35 mouse cellular contexts compared by ENCODE assay signal in the genomic region with DNA sequence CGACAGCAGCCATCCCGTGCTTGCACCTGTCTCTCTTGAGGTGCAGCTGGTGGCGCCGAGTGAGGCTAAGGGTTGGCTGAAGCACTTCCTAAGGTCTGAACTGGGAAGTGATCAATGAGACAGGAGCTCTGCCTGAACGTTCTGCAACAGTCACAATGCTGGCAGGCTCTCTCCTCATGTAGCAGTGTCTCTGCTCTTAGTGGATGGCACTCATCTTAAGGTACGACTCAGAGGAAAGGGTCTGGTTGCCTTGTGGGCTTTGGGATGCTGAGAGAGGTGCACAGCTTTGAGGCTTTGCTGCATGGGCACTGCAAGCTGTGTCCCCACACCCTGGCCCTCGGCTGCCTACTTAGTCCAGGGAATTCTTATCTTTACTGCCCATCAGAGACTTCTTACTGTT. TPM values are rescaled to one million over a fixed set of nuclear protein-coding genes. Genes with fewer than 3 reads are reported as not detected.
"Had no signal": no experiment of that assay in that cellular context is flagged by ENCODE, and none has a peak within 500 bp of the region (broad histone marks: within the 10 kb centered on the region; RNA-seq: fewer than 3 reads in every experiment).

No protein-coding gene starts in this region.

- H3K4me2 ChIP-seq: heart, embryonic 12.5 days; heart, embryonic 13.5 days; heart, embryonic 15.5 days; hindbrain, embryonic 12.5 days; hindbrain, embryonic 13.5 days; hindbrain, embryonic 14.5 days; hindbrain, embryonic 15.5 days; intestine, embryonic 15.5 days; kidney, embryonic 15.5 days had no signal

- H3K27ac ChIP-seq: heart, embryonic 13.5 days; heart, embryonic 15.5 days; hindbrain, embryonic 10.5 days; hindbrain, embryonic 12.5 days; hindbrain, embryonic 13.5 days; hindbrain, embryonic 14.5 days; hindbrain, embryonic 15.5 days; hindbrain, postnatal 0 days; intestine, embryonic 15.5 days; kidney, embryonic 15.5 days; kidney, postnatal 0 days; layer of hippocampus, adult 2 months; left cerebral cortex, adult 2 months had no signal

- ATAC-seq: hindbrain, embryonic 16.5 days; hindbrain, postnatal 0 days; inflammation-experienced regulatory T-cells, adult 6 months; intestine, embryonic 15.5 days; intestine, embryonic 16.5 days; intestine, postnatal 0 days had no signal

- H3K9ac ChIP-seq: heart, embryonic 12.5 days; heart, embryonic 13.5 days; heart, embryonic 15.5 days; hindbrain, embryonic 12.5 days; hindbrain, embryonic 13.5 days; hindbrain, embryonic 14.5 days; hindbrain, embryonic 15.5 days; intestine, embryonic 15.5 days; kidney, embryonic 15.5 days had no signal

- H3K27me3 ChIP-seq: heart, embryonic 12.5 days; heart, embryonic 13.5 days; heart, embryonic 15.5 days; hindbrain, embryonic 12.5 days; hindbrain, embryonic 13.5 days; hindbrain, embryonic 15.5 days; intestine, embryonic 15.5 days; kidney, embryonic 15.5 days had no signal

- H3K4me1 ChIP-seq: heart, embryonic 12.5 days; heart, embryonic 13.5 days; heart, embryonic 15.5 days; hindbrain, embryonic 10.5 days; hindbrain, embryonic 12.5 days; hindbrain, embryonic 13.5 days; hindbrain, embryonic 15.5 days; intestine, embryonic 15.5 days; kidney, embryonic 15.5 days had no signal

- DNase-seq: heart, postnatal 10 days; heart, postnatal 14 days; heart, postnatal 36 days; heart, postnatal 4 days; kidney, adult 11 months; kidney, adult 18-20 months; kidney, adult 2 months; kidney, adult 8-10 months; kidney, adult 9 months; kidney, postnatal 10 days; kidney, postnatal 14 days; kidney, postnatal 25 days; kidney, postnatal 36 days; kidney, postnatal 4 days; layer of hippocampus, adult 9-11 months; layer of hippocampus, postnatal 36 days had no signal

- H3K36me3 ChIP-seq: heart, embryonic 12.5 days; heart, embryonic 13.5 days; heart, embryonic 15.5 days; hindbrain, embryonic 10.5 days; hindbrain, embryonic 12.5 days; hindbrain, embryonic 13.5 days; hindbrain, embryonic 15.5 days; intestine, embryonic 15.5 days; kidney, embryonic 15.5 days had no signal

- H3K4me3 ChIP-seq: heart, embryonic 12.5 days; heart, embryonic 13.5 days; heart, embryonic 15.5 days; hindbrain, embryonic 10.5 days; hindbrain, embryonic 12.5 days; hindbrain, embryonic 13.5 days; hindbrain, embryonic 15.5 days; intestine, embryonic 15.5 days; kidney, embryonic 15.5 days; layer of hippocampus, adult 2 months; left cerebral cortex, adult 2 months had no signal

- H3K9me3 ChIP-seq: heart, embryonic 13.5 days; heart, embryonic 15.5 days; hindbrain, embryonic 13.5 days; hindbrain, embryonic 15.5 days; intestine, embryonic 15.5 days; kidney, embryonic 15.5 days had no signal

RNA-seq across cellular contexts. Expression of a gene that starts 45.0 kb away (rescaled TPM):
- total RNA-seq: hematopoietic stem cell, adult 5-6 weeks had no signal
- polyA plus RNA-seq: inflammation-experienced regulatory T-cells, adult 6 months had no signal
